Mouse (Mus musculus) cerebellum, adult 9-10 months (tissue): ENCODE measurements around the gene Olfr91.
"Not testable (repeated sequence)": the region's sequence is repeated elsewhere in the genome, so short reads cannot be mapped to it uniquely, and the experiment has no call there.

Source experiments
- DNase-seq: peaks from one replicate; pipeline ENCODE4 v3.0.0; 2022

Olfr91 gene

DNA sequence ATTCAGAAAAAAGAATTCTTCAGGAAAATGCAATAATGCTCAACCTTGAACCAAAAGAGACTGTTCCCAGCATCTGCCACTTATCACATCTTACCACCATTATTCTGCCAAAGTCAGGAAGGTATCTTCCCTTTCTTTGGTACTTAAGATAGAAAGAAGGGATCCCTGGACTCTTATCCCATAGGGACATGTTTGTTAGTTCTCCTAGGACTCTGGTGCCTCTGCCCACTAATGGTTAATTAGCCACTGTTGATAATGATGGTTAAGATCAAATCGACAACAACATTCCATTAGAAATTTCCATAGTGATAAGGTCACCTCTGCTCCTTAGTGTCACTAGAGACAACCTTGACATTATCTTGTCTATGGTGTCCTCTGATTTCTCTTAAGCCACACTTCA is at the start of gene Olfr91:
Gene Olfr91 (minus strand): TSS at position 101 of the 400 bp plus-strand sequence.
- no peak for DNase-seq

DNA sequence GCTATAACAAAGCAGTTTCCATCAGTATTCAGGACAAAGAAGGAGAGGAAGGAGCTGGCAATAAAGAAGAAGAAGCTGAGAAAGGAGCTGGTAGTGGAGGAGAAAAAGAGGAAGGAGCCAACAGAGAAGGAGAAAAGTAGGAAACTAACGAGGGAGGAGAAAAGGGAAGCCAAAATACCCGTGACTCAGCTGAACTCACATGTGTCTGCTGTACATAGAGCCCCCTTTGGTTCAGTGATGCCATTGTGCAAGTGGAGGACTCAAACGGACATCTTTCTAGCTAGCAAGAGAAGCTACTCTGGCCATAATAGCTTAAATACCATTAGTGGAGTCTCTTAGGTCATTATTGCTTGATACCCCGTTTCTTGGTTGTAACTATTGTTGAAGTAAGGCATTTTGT is 33.3 kb upstream of the Olfr91 start:
- not testable (repeated sequence) for DNase-seq

DNA sequence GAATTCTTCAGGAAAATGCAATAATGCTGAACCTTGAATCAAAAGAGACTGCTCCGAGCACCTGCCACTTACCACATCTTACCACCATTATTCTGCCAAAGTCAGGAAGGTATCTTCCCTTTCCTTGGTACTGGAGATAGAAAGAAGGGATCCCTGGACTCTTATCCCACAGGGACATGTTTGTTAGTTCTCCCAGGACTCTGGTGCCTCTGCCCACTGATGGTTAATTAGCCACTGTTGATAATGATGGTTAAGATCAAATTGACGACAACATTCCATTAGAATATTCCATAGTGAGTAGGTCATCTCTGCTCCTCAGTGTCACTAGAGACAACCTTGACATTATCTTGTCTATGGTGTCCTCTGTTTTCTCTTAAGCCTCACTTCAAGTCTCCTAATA is 21.9 kb upstream of the Olfr91 start, which contains the start of gene Olfr92:
Gene Olfr92 (minus strand): TSS at position 101 of the 400 bp plus-strand sequence.
- no peak for DNase-seq

GRCm38 (mm10) chr17:37093289-37093688 is 4.8 kb downstream of the Olfr91 start:
- DNase-seq, result no peak

- DNase-seq, result no peak
Observed at GRCm38 (mm10) chr17:37092198-37092597, 5.9 kb downstream of the Olfr91 start.

DNA sequence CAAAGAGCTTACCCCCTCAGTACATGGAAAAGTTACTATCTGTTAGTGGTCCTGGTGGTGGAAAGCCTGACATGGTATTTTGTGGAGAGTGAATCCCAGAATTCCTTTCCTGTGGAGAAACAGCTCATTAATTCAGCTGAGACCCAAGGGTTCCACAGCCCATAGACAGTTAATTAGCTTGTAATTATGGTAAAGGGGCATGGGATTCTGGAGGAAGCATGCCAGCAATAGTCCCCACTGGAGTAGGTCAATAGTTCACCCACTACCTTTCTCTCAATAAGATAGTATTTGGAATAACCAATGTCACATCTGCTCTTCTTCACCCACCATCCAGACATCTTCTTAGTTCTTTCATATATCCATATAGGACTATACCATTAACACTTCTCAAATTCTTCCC is 9.7 kb downstream of the Olfr91 start, which contains the start of gene Olfr90:
Gene Olfr90 (minus strand): TSS at position 101 of the 400 bp plus-strand sequence.
- no peak for DNase-seq

GRCm38 (mm10) chr17:37085545-37085944 is 12.5 kb downstream of the Olfr91 start:
- DNase-seq, result no peak

GRCm38 (mm10) chr17:37084632-37085031 is 13.4 kb downstream of the Olfr91 start:
- no peak for DNase-seq

- DNase-seq, result peak; percentile 38
Observed at GRCm38 (mm10) chr17:37083327-37083726, 14.8 kb downstream of the Olfr91 start.

- peak; percentile 3 for DNase-seq
Observed at GRCm38 (mm10) chr17:37081659-37082058, 16.4 kb downstream of the Olfr91 start.

DNA sequence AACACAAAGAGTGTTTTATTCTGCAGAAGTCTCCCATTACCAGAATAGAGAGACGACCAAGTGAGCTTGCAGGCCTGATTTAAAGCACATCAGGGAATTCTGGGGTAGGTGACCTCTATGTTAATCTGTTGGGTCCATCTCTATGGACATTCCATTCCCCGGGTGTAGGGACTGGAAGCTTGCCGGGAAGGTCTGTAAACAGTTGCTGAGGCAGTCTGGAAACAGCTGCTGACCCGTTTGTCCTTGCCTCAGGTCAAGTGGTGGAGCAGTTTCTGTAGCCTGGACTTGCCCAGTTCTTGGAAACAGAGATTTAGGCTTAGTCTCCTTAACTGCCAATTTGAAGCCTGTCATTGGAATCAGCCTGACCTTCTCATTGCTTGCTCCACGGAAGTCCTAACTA is 18.0 kb downstream of the Olfr91 start:
- peak; percentile 1 for DNase-seq

- DNase-seq, result peak; percentile 5
Observed at GRCm38 (mm10) chr17:37078990-37079389, 19.1 kb downstream of the Olfr91 start.

- DNase-seq, result peak; percentile 3
Observed at GRCm38 (mm10) chr17:37078193-37078592, 19.9 kb downstream of the Olfr91 start.

- peak; percentile 3 for DNase-seq
Observed at GRCm38 (mm10) chr17:37075766-37076165, 22.3 kb downstream of the Olfr91 start.

- DNase-seq, result peak; percentile 0
Observed at GRCm38 (mm10) chr17:37075181-37075580, 22.9 kb downstream of the Olfr91 start.

DNA sequence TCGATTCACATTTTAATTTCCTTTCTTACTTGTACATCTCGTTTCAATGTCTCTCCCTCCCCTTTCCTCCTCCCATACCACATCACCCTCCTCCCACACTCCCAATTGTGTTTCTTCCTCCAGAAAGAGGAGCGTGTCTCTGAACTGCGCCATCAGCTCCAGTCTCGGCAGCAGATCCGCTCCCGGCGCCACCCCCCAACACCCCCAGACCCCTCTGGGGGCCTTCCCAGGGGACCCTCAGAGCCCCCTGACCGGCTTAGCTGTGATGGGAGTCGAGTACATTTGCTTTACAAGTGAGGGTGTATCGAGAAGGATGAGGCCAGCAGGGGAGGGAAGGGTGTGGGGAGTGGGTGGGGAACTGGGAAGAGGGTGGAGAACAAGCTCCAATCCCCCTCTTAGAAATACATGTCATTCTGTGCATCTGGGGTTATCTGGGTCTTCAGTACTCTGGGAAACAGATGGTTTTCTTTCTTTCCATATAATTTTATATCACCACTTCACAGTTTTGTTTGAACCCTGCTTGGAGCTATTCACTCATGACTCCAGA is 25.3 kb downstream of the Olfr91 start:
- DNase-seq, result no peak

DNA sequence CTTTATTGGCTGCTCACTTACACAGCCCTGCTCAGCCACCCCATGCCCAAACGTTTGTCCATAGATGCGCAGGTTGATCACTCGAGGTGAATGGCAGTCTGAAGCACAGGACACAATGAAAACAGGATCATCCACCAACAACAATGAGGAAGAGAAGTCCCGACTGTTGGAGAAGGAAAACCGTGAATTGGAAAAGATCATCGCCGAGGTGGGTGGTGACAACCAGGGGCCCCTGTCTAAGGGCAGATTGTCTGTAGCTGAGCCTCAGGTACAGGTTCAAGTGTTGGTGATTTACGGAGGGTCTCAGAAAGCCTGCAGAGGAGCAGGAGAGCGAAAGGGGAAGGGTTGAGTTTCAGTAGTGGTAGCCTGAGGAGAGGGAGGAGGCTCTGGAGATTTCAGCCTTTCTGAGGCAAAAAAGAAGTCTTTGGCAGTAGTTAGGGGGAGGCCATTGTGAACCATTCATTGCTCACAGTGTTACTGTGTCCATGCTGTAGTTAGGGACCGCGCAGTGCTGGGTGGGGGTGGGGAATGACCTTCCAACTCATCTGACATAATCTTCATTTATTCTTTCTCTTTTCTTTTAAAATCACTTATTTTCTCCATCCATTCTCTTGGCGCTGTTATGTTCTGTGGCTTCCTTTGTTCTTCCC is 25.9 kb downstream of the Olfr91 start:
- DNase-seq, result no peak

GRCm38 (mm10) chr17:37070121-37070520 is 28.0 kb downstream of the Olfr91 start:
- no peak for DNase-seq

DNA sequence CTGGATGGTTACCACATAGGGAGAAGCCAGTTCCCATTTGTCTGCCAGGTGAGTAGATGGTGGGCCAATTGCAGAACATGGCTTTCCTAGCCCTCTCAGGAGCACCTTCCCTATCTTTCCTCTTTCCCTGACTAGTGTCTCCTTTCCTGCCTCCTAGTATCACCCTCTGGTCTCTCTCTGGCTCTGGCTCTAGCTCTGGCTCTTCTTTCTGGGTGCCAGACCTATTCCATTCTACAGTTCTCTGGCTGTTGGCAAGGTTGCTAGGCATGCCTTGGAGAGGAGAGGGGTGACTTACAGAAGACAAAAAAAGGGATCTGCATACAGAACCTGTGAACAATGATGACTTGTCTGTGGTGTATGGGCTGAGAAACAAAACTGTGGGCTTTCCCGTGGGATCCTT is 30.2 kb downstream of the Olfr91 start:
- no peak for DNase-seq

DNA sequence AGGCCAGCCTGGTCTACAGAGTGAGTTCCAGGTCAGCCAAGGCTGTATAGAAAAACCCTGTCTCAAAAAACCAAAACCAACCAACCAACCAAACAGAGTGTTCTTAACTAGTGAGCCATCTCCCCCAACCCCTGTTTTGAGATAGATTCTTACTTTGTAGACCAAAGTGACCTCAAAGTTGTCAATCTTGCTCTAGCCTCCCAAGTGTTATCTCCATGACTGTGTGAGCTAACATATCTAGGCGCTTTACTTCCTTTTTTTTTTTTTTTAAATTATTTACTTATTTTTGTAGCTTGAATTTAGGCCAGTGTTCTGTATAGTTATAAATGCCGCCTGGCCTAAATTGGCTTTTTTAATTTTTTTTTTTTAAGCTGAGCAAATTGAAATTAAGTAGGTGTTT is 32.1 kb downstream of the Olfr91 start:
- no peak for DNase-seq

GRCm38 (mm10) chr17:37063686-37064495 is 34.2 kb downstream of the Olfr91 start:
- no peak for DNase-seq

DNA sequence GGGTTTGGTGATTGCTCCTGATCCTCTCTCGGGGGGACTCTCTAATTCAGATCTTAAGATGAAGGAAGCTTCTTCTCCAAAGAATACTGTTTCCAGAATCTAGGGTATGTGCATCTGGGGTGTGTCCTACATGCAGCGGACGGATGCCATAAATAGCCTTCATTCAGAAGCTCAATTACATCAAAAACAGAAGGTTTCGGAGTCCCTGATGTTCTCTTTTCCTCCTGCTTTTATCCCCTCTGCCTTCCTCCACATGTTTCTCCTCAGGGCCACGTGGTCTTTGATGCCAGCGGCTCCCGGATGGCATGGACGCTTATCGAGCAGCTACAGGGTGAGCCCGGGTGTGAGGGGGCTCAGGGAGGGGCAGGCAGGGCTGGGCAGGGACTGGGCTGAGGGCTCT is 35.0 kb downstream of the Olfr91 start:
- no peak for DNase-seq

DNA sequence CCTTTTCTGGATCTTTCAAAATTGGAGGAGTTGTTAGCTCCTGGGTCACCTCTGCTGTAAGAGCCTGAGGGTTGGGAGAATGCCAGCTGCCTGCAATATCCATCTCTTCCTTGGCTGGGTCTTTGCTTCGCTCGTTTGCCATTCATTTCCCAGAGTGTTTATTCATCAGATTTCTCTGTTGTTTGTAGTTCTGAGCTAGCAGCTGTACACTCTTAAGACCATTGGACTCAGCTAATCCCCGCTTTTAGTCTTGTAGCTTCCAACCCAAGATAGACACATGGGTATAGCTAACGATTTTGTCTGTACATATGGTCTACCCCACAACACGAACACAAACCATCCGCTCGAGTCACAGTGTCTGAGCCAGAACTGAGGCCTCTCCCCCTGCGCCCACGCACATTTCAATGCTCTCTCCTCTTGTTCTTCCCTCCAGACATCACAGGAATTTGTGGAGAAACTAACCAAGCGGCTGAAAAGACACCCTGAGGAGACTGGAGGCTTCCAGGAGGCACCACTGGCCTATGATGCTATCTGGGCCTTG is 35.9 kb downstream of the Olfr91 start:
- no peak for DNase-seq

GRCm38 (mm10) chr17:37061435-37061834 is 36.6 kb downstream of the Olfr91 start:
- no peak for DNase-seq
